Mouse (Mus musculus) E14TG2a.4 (cell line): ENCODE measurements around the gene Prr18.

Experiments used
- CTCF ChIP-seq: conservative IDR thresholded peaks from 2 replicates; pipeline ENCODE4 v1.5.1; 2014; ENCODE audit warnings: low read length
- NANOG ChIP-seq: IDR thresholded peaks from 2 replicates; pipeline ENCODE4 v1.6.1; 2014; ENCODE audit warnings: borderline replicate concordance, low read length, mixed read lengths
- POU5F1 ChIP-seq: IDR thresholded peaks from 2 replicates; pipeline ENCODE4 v1.6.1; 2014; ENCODE audit warnings: low read length, borderline replicate concordance

DNA sequence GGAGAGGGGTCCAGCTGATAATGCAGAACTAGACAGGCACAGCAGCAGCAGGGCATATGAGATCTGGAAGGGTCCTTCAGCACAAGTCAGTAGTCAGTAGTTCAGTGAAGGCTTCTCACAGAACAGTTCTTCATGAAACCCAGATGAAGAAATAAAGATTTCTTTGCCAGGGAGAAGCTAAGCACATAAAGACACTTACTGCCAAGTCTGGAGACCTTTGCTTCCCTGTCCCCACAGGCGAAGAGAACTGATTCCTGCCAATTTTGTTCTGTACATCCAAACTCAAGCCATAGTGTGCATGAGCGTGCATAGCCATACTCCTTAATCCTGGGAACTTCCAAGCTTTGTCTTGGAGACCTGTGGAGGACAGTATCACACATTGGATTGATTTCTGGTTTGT is 39.0 kb upstream of the Prr18 start:
- TF ChIP-seq CTCF (no peak), NANOG (no peak), POU5F1 (no peak)
